Mouse (Mus musculus) liver, adult 2 months (tissue): Measurements from ENCODE around the gene Rhou.

ENCODE experiments used
- CTCF ChIP-seq: fragments of 200-500 bp; IDR thresholded peaks from 2 replicates; pipeline ENCODE4 v1.5.1; 2011; ENCODE audit warnings: low read depth, low read length, control low read depth
- POLR2A ChIP-seq: fragments of 200-500 bp; IDR thresholded peaks from 2 replicates; pipeline ENCODE4 v1.6.1; 2011; ENCODE audit warnings: low read length, control low read depth; ENCODE audit not compliant: insufficient read depth; ENCODE audit errors: extremely low read depth

GRCm38 (mm10) chr8:123653994-123654569 is 353 bp downstream of the Rhou start:
- TF ChIP-seq CTCF = no peak
- TF ChIP-seq POLR2A = no peak
